ENCODE assay signal across 12 mouse cellular contexts in genomic region chr19:42769648-42770047, GRCm38 (mm10).
"Had no signal": no experiment of that assay in that cellular context is flagged by ENCODE, and none has a peak within 500 bp of the region (broad histone marks: within the 10 kb centered on the region; RNA-seq: fewer than 3 reads in every experiment).

No protein-coding gene starts in this region.

- H3K36me3 ChIP-seq: neural tube, embryonic 12.5 days had no signal

- H3K9ac ChIP-seq: limb, embryonic 13.5 days; liver, embryonic 14.5 days; midbrain, embryonic 13.5 days; neural tube, embryonic 12.5 days had no signal

- H3K4me2 ChIP-seq: limb, embryonic 13.5 days; midbrain, embryonic 13.5 days; neural tube, embryonic 12.5 days had no signal

- H3K27ac ChIP-seq: limb, embryonic 13.5 days; liver, embryonic 14.5 days; midbrain, embryonic 13.5 days; neural tube, embryonic 12.5 days; stomach, postnatal 0 days had no signal

- DNase-seq: layer of hippocampus, adult 9-11 months; layer of hippocampus, postnatal 36 days; left cerebral cortex, postnatal 4 days; lung, adult 18-20 months; lung, postnatal 36 days; thymus, postnatal 4 days had no signal

- H3K9me3 ChIP-seq: limb, embryonic 13.5 days; midbrain, embryonic 13.5 days; neural tube, embryonic 12.5 days had no signal

- ATAC-seq: intestine, postnatal 0 days; midbrain, embryonic 13.5 days had no signal

- H3K4me3 ChIP-seq: limb, embryonic 13.5 days; midbrain, embryonic 13.5 days; neural tube, embryonic 12.5 days had no signal

- H3K27me3 ChIP-seq: limb, embryonic 13.5 days; midbrain, embryonic 13.5 days; neural tube, embryonic 12.5 days had no signal
